Mouse (Mus musculus) midbrain, embryonic 15.5 days (tissue): ENCODE measurements around the gene Ksr2. TPM values are rescaled to one million over a fixed set of nuclear protein-coding genes. Genes with fewer than 3 reads are reported as not detected.
"Not testable (repeated sequence)": the region's sequence is repeated elsewhere in the genome, so short reads cannot be mapped to it uniquely, and the experiment has no call there.

Experiments used
- ATAC-seq: fragments of 200-750 bp; cut with Nextera tagmentation; replicated peaks from 2 replicates; pipeline ENCODE4 v1.8.0; 2017; ENCODE audit warnings: moderate TSS enrichment
- H3K27ac ChIP-seq: fragments of 300-500 bp; sonication (generic); 2 replicates; pipeline ENCODE4 v1.5.1; 2015; ENCODE audit warnings: mild to moderate bottlenecking, inconsistent platforms
- H3K27me3 ChIP-seq: fragments of 300-500 bp; sonication (generic); replicated peaks from 2 replicates; pipeline ENCODE4 v1.6.1; 2015; ENCODE audit warnings: inconsistent platforms
- H3K36me3 ChIP-seq: fragments of 300-500 bp; sonication (generic); replicated peaks from 2 replicates; pipeline ENCODE4 v1.6.1; 2015; ENCODE audit warnings: inconsistent platforms
- H3K4me1 ChIP-seq: fragments of 300-500 bp; sonication (generic); 2 replicates; pipeline ENCODE4 v1.6.1; 2015; ENCODE audit warnings: inconsistent platforms
- H3K4me2 ChIP-seq: fragments of 300-500 bp; sonication (generic); 2 replicates; pipeline ENCODE4 v1.6.1; 2015; ENCODE audit warnings: inconsistent platforms, mild to moderate bottlenecking, moderate library complexity
- H3K4me3 ChIP-seq: fragments of 300-500 bp; sonication (generic); 2 replicates; pipeline ENCODE4 v1.5.1; 2015; ENCODE audit warnings: mild to moderate bottlenecking, inconsistent platforms
- H3K9ac ChIP-seq: fragments of 300-500 bp; sonication (generic); 2 replicates; pipeline ENCODE4 v1.6.1; 2015; ENCODE audit warnings: mild to moderate bottlenecking, inconsistent platforms
- H3K9me3 ChIP-seq: fragments of 300-500 bp; sonication (generic); 2 replicates; pipeline ENCODE4 v1.6.1; 2016; ENCODE audit warnings: inconsistent platforms
- WGBS: fragments of 180-500 bp; shearing (Covaris S2); methylation state at CpG from one replicate; pipeline ENCODE4 v1.1.7; 2015; ENCODE audit warnings: mixed read lengths; 5-methylcytosine and 5-hydroxymethylcytosine counted together
- polyA plus RNA-seq: library from polyadenylated mRNA; unstranded; fragments of >200 nt; fragmentation: Nextera tagmentation; extraction: Ambion mirVana; gene quantifications from 2 replicates; pipeline ENCODE4 v1.2.1, GENCODE M21; 2015

The Ksr2 gene
- polyA plus RNA-seq, 1 experiment from 2014 or later: 10.2 TPM

DNA sequence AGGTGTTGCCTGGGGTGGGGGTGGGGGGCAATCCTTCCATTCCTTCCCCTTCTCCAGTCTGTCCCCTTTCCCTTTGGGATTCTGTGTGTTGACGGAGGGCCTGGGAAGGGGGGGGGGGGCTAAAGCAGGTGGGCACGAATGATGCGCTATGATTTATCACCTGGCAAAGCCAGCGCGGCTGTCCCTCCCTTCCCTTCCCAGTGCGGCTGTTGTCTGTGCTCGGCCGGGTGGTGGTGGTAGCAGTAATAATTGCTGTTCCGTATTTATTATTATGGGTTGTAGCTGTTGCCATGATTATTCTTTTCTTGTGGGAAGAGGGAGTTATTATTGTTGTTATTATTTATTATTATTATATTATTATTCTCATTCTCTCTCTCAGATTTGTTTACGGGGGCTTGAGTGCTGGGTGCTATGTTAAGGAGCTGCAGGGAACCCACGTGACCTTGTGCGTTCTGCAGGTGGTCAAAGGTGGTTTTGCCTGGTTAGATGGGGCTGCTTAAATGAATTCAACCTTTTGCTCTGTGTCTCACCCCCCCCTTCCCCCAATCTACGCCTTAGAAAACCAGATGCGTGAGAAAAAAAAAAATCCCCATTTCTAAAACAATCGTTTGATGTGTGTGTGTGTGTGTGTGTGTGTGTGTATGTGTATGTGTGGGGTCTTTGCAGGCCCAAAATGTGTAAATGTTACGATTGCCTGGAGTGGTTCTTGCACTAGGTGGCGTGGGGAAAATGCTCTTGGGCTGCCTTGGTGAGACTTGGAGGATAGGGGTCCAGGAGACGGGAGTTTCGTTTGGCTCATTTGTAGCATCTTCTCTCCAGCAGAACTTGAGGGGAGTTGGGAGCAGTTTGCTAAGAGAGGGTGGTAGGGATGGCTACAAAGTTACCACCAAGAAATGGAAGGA is 1.5 kb downstream of the Ksr2 start:
- no peak for ATAC-seq

DNA sequence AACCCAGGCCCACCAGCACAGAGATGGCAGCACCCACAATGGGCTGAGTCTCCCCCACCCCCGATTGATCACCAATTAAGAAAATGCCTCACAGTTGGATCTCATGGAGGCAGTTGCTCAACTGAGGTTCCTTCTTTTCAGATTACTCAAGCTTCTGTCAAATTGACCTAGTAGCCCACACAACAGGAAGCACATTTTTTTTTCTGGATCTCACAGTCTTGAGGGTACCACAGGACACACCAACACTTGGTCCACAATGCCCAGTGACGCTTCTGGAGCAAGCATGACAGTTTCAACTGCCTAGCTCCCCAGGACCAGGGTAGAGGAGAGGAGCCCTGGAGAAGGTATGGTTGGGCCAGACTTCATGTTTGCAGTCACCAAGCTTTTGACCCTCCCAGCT is 3.6 kb downstream of the Ksr2 start:
- ATAC-seq: no peak
- Histone ChIP-seq H3K9me3 (no peaks in the 10 kb centered on the region), H3K4me2 (no peak overlapping the region), H3K27ac (no peak overlapping the region), H3K4me3 (no peak overlapping the region), H3K4me1 (peaks cover 26% of the 10 kb centered on the region), H3K27me3 (no peaks in the 10 kb centered on the region), H3K9ac (no peak overlapping the region), H3K36me3 (no peaks in the 10 kb centered on the region)
- 77% methylated on average over 2 of the region's 2 CpGs for WGBS

More for the DNA sequence above, 1.5 kb downstream of the Ksr2 start:
- no peaks in the 10 kb centered on the region for H3K9me3 ChIP-seq
- peak overlapping the region; percentile 100 for H3K27ac ChIP-seq
- no peaks in the 10 kb centered on the region for H3K36me3 ChIP-seq
- no peaks in the 10 kb centered on the region for H3K27me3 ChIP-seq
- H3K4me3 ChIP-seq: peak overlapping the region; percentile 87
- WGBS: 19% methylated on average over 19 of the region's 19 CpGs
- H3K9ac ChIP-seq: peak overlapping the region; percentile 95
- H3K4me2 ChIP-seq: peak overlapping the region; percentile 67
- peaks cover 26% of the 10 kb centered on the region for H3K4me1 ChIP-seq

GRCm38 (mm10) chr5:117433501-117433900 is 19.7 kb downstream of the Ksr2 start:
- not testable (repeated sequence) for H3K9me3 ChIP-seq, ATAC-seq, H3K36me3 ChIP-seq, H3K27ac ChIP-seq, H3K9ac ChIP-seq, H3K27me3 ChIP-seq, H3K4me3 ChIP-seq, H3K4me1 ChIP-seq, H3K4me2 ChIP-seq
- WGBS: 95% methylated on average over 7 of the region's 7 CpGs

DNA sequence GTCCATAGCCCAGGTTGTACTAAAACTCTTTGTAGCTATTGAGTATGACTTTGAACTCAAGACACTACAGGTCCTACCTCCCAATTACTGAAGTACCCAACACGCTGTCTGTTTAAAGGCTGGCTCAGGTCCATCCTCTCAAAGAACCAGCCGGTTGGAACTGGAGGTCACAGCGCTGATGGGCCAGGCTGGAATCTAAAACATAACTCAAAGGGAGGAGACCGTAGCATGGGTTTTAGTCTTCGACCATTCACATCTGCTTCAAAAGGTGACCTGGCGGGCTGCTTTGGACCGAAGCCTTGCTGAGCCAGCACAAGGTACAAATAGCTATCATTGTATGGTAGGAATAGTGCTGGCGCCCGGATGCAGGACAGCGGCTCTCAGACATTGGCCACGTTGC is 26.5 kb downstream of the Ksr2 start:
- Histone ChIP-seq H3K4me3 (no peak overlapping the region), H3K4me1 (peaks cover 18% of the 10 kb centered on the region), H3K4me2 (no peak overlapping the region), H3K9ac (no peak overlapping the region), H3K27me3 (no peaks in the 10 kb centered on the region), H3K9me3 (no peaks in the 10 kb centered on the region), H3K27ac (no peak overlapping the region), H3K36me3 (no peaks in the 10 kb centered on the region)
- no peak for ATAC-seq
- 86% methylated on average over 11 of the region's 11 CpGs for WGBS

DNA sequence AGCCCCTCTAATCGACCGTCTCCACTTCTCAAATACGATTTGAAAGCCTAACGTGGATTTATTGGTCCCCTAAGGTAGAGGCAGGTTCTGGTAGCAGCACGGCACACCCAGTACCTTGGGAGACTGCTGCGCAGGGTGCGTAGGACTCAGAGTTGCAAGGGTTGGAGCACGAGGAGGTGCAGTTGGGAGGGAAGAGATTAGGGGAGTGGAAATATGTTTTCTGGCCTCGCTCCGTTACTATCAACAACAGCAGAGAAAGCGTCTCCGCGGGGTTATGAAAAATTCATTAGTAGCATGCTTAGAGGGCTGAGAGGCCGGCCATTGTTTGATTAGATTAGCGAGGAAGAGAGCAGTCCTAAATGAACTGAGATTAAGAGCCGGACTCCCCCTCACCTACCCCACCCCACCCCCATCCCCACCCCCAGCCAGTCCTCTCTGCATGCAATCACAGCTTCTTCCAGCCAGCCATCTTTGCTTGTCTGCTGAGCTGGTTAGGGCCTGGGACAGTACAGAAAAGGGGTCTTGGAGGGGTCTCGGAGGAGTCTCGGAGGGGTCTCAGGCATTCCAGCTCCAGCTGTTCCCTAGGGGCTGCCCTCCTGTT is 27.5 kb downstream of the Ksr2 start:
- Histone ChIP-seq H3K36me3 (no peaks in the 10 kb centered on the region), H3K4me3 (no peak overlapping the region), H3K4me2 (peak overlapping the region; percentile 42), H3K9me3 (no peaks in the 10 kb centered on the region), H3K4me1 (peaks cover 18% of the 10 kb centered on the region), H3K27ac (peak overlapping the region; percentile 77), H3K9ac (peak overlapping the region; percentile 25; the same call in 1 of the 2 replicates), H3K27me3 (no peaks in the 10 kb centered on the region)
- WGBS: 16% methylated on average over 18 of the region's 18 CpGs
- peak; percentile 72 for ATAC-seq

DNA sequence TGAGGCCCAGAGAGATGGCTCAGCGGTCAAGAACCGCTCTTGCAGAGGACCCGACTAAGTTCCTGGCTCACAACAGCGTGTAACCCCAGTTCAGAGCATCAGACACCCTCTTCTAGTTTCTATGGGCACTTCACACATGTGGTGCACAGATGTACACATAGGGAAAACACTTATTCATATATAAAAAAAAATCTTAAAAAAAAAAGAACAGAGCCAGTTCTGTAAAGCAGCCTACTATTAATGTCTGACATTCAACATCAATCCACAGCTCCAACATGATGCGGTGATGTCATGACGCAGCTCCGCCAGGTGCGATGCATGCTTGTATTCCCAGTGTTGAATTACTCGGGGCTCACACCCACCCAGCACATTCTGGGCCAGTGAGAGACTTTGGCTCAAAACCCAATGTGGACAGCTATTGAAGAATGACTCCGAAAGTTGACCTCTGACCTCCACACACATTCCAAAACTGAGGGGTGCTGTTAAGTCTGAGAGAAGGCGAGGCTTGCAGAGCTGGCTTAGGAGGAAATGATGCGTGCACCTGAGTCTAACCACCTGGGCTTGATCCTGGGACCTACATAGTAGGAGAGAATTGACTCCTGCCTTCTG is 28.5 kb downstream of the Ksr2 start:
- no peak overlapping the region for H3K9ac ChIP-seq
- no peaks in the 10 kb centered on the region for H3K9me3 ChIP-seq
- H3K27me3 ChIP-seq: no peaks in the 10 kb centered on the region
- no peaks in the 10 kb centered on the region for H3K36me3 ChIP-seq
- WGBS: 91% methylated on average over 12 of the region's 12 CpGs
- no peak overlapping the region for H3K4me3 ChIP-seq
- H3K4me1 ChIP-seq: peaks cover 18% of the 10 kb centered on the region
- no peak for ATAC-seq
- no peak overlapping the region for H3K4me2 ChIP-seq
- H3K27ac ChIP-seq: peak overlapping the region; percentile 77

DNA sequence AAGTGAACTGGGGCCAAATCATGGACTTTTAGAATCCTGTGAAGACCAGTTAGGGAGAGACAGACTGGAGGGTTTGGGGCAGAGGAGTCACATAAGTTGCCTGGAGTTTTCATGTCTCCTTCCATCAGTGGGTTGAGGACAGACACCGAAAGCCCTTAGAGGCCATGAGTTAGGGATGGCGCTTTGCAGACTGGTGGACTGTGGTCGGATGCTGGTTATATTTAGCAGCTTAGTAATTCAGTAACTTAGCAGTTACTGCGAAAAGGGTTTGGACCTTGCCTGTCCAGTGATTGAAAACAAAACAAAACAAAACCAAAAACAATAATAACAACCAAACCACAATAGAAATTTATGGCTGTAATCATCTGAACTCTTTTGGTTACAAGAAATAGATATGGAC is 29.3 kb downstream of the Ksr2 start:
- no peak overlapping the region for H3K9ac ChIP-seq
- H3K36me3 ChIP-seq: no peaks in the 10 kb centered on the region
- no peak overlapping the region for H3K4me3 ChIP-seq
- 95% methylated on average over 4 of the region's 4 CpGs for WGBS
- H3K4me1 ChIP-seq: peaks cover 18% of the 10 kb centered on the region
- ATAC-seq: no peak
- no peak overlapping the region for H3K4me2 ChIP-seq
- H3K9me3 ChIP-seq: no peaks in the 10 kb centered on the region
- H3K27ac ChIP-seq: no peak overlapping the region
- H3K27me3 ChIP-seq: no peaks in the 10 kb centered on the region

GRCm38 (mm10) chr5:117443902-117444301 is 30.1 kb downstream of the Ksr2 start:
- no peak for ATAC-seq
- no peaks in the 10 kb centered on the region for H3K27me3 ChIP-seq
- no peak overlapping the region for H3K4me3 ChIP-seq
- no peak overlapping the region for H3K9ac ChIP-seq
- no peak overlapping the region for H3K27ac ChIP-seq
- peaks cover 18% of the 10 kb centered on the region for H3K4me1 ChIP-seq
- no peaks in the 10 kb centered on the region for H3K36me3 ChIP-seq
- H3K9me3 ChIP-seq: no peaks in the 10 kb centered on the region
- H3K4me2 ChIP-seq: no peak overlapping the region
- 92% methylated on average over 6 of the region's 6 CpGs for WGBS

DNA sequence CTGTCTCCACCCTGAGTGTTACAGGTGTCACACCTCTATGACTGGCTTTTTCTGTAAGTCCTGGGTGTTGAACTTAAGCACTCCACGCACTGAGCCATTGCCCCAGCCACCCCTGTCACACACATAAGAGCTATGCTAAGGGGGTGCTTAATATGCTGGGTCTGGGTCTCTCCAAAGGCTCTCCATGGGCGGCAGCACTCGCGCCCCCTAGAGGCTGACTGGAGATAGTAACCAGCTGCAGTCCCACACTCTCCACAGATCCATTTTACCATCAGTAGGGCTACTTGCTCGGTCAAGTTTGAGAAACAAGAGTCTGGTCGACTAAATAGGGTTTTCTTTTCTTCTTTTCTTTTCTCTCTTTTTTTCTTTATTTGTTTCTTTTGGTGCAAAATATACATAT is 33.9 kb downstream of the Ksr2 start:
- H3K27me3 ChIP-seq: no peaks in the 10 kb centered on the region
- ATAC-seq: no peak
- no peaks in the 10 kb centered on the region for H3K9me3 ChIP-seq
- no peak overlapping the region for H3K9ac ChIP-seq
- H3K4me1 ChIP-seq: no peaks in the 10 kb centered on the region; the same call in 1 of the 2 replicates
- no peaks in the 10 kb centered on the region for H3K36me3 ChIP-seq
- 44% methylated on average over 6 of the region's 6 CpGs for WGBS
- no peak overlapping the region for H3K4me2 ChIP-seq
- H3K4me3 ChIP-seq: no peak overlapping the region
- no peak overlapping the region for H3K27ac ChIP-seq

- no peak overlapping the region for H3K27ac ChIP-seq
- ATAC-seq: no peak
- no peaks in the 10 kb centered on the region for H3K36me3 ChIP-seq
- no peaks in the 10 kb centered on the region; the same call in 1 of the 2 replicates for H3K4me1 ChIP-seq
- no peak overlapping the region for H3K4me3 ChIP-seq
- WGBS: 89% methylated on average over 2 of the region's 2 CpGs
- no peaks in the 10 kb centered on the region for H3K9me3 ChIP-seq
- H3K4me2 ChIP-seq: no peak overlapping the region
- H3K9ac ChIP-seq: no peak overlapping the region
- H3K27me3 ChIP-seq: no peaks in the 10 kb centered on the region
Measured at GRCm38 (mm10) chr5:117452013-117452412, 38.2 kb downstream of the Ksr2 start.

DNA sequence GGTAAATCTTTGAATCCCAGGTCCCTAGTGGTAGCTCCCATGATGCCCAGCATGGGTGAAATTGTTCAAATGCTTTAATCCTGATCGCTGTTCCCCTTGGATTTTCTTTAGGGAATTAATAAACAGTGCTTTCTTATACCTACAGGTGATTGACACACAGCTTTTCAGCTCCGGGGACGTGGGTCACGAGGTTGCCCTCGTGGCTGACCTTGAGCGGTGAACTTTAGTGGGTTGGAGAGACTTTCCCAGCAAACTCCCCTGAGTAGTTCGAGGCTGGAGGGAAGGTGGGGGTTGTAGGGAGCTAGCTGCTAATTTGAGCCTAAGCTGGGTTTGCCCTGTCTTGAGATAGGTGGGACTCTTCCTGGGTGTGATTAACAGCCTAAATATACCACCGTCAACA is 41.7 kb downstream of the Ksr2 start:
- ATAC-seq: no peak
- Histone ChIP-seq H3K36me3 (no peaks in the 10 kb centered on the region), H3K9me3 (no peaks in the 10 kb centered on the region), H3K4me1 (no peaks in the 10 kb centered on the region), H3K27me3 (no peaks in the 10 kb centered on the region), H3K9ac (no peak overlapping the region), H3K27ac (no peak overlapping the region), H3K4me2 (no peak overlapping the region), H3K4me3 (no peak overlapping the region)
- WGBS: 48% methylated on average over 8 of the region's 8 CpGs

GRCm38 (mm10) chr5:117457121-117457520 is 43.3 kb downstream of the Ksr2 start:
- Histone ChIP-seq H3K9ac (no peak overlapping the region), H3K27me3 (no peaks in the 10 kb centered on the region), H3K36me3 (no peaks in the 10 kb centered on the region), H3K9me3 (no peaks in the 10 kb centered on the region), H3K27ac (no peak overlapping the region), H3K4me3 (no peak overlapping the region), H3K4me2 (no peak overlapping the region), H3K4me1 (no peaks in the 10 kb centered on the region)
- ATAC-seq: no peak
- WGBS: 53% methylated on average over 9 of the region's 9 CpGs
